Mouse (Mus musculus): ENCODE results near the gene Tgfb1. TPM values are rescaled to one million over a fixed set of nuclear protein-coding genes. Genes with fewer than 3 reads are reported as not detected.

Gene Tgfb1
- polyA plus RNA-seq, 1 experiment from 2014 or later, result 0.78 TPM

- WGBS, result 50% methylated on average over 2 of the region's 2 CpGs
- H3K36me3 ChIP-seq (ENCODE audit: control insufficient read depth, insufficient read depth, low read length), result peaks cover 54% of the 10 kb centered on the region
- H3K27ac ChIP-seq (ENCODE audit: low read depth, low read length), result no peak overlapping the region
- H3K9ac ChIP-seq (ENCODE audit: low read length), result no peak overlapping the region
- H3K4me1 ChIP-seq (ENCODE audit: control insufficient read depth, insufficient read depth, low read length), result no peaks in the 10 kb centered on the region
- ATAC-seq (ENCODE audit: low FRiP score) (peak; percentile 24), DNase-seq (ENCODE audit: low spot score, missing footprints) (no peak)
- no peak overlapping the region for H3K4me3 ChIP-seq (ENCODE audit: low read depth, low read length)
- no peak overlapping the region for H3K4me2 ChIP-seq
- no peaks in the 10 kb centered on the region for H3K9me3 ChIP-seq (ENCODE audit: control insufficient read depth, low read length)
- H3K27me3 ChIP-seq (ENCODE audit: control insufficient read depth, insufficient read depth, low read length), result no peaks in the 10 kb centered on the region
Measured at GRCm38 (mm10) chr7:25729396-25729795, 42.6 kb downstream of the Tgfb1 start.

GRCm38 (mm10) chr7:25729862-25730261, 43.1 kb downstream of the Tgfb1 start:
- Histone ChIP-seq H3K9me3 (ENCODE audit: control insufficient read depth, low read length) (no peaks in the 10 kb centered on the region), H3K27me3 (ENCODE audit: control insufficient read depth, insufficient read depth, low read length) (no peaks in the 10 kb centered on the region), H3K4me1 (ENCODE audit: control insufficient read depth, insufficient read depth, low read length) (no peaks in the 10 kb centered on the region), H3K4me2 (no peak overlapping the region), H3K27ac (ENCODE audit: low read depth, low read length) (no peak overlapping the region), H3K36me3 (ENCODE audit: control insufficient read depth, insufficient read depth, low read length) (peaks cover 53% of the 10 kb centered on the region), H3K4me3 (ENCODE audit: low read depth, low read length) (no peak overlapping the region), H3K9ac (ENCODE audit: low read length) (no peak overlapping the region)
- no peak for ATAC-seq (ENCODE audit: low FRiP score)
- no peak for DNase-seq (ENCODE audit: low spot score, missing footprints)
- WGBS, result 96% methylated on average over 2 of the region's 2 CpGs

- Histone ChIP-seq H3K27ac (ENCODE audit: low read depth, low read length) (no peak overlapping the region), H3K36me3 (ENCODE audit: control insufficient read depth, insufficient read depth, low read length) (peaks cover 45% of the 10 kb centered on the region), H3K4me1 (ENCODE audit: control insufficient read depth, insufficient read depth, low read length) (no peaks in the 10 kb centered on the region), H3K9me3 (ENCODE audit: control insufficient read depth, low read length) (no peaks in the 10 kb centered on the region), H3K27me3 (ENCODE audit: control insufficient read depth, insufficient read depth, low read length) (no peaks in the 10 kb centered on the region), H3K4me2 (no peak overlapping the region), H3K9ac (ENCODE audit: low read length) (no peak overlapping the region), H3K4me3 (ENCODE audit: low read depth, low read length) (no peak overlapping the region)
- DNase-seq (ENCODE audit: low spot score, missing footprints), result no peak
- ATAC-seq (ENCODE audit: low FRiP score), result no peak
- WGBS, result 92% methylated on average over 8 of the region's 8 CpGs
Measured at GRCm38 (mm10) chr7:25731294-25732055, 44.7 kb downstream of the Tgfb1 start.

- H3K27ac ChIP-seq (ENCODE audit: low read depth, low read length), result no peak overlapping the region
- no peaks in the 10 kb centered on the region for H3K4me1 ChIP-seq (ENCODE audit: control insufficient read depth, insufficient read depth, low read length)
- 80% methylated on average over 4 of the region's 4 CpGs for WGBS
- H3K4me3 ChIP-seq (ENCODE audit: low read depth, low read length), result no peak overlapping the region
- ATAC-seq (ENCODE audit: low FRiP score) (no peak), DNase-seq (ENCODE audit: low spot score, missing footprints) (no peak)
- no peaks in the 10 kb centered on the region for H3K9me3 ChIP-seq (ENCODE audit: control insufficient read depth, low read length)
- H3K36me3 ChIP-seq (ENCODE audit: control insufficient read depth, insufficient read depth, low read length), result peaks cover 53% of the 10 kb centered on the region
- H3K27me3 ChIP-seq (ENCODE audit: control insufficient read depth, insufficient read depth, low read length), result no peaks in the 10 kb centered on the region
- no peak overlapping the region for H3K9ac ChIP-seq (ENCODE audit: low read length)
- no peak overlapping the region for H3K4me2 ChIP-seq
Measured at GRCm38 (mm10) chr7:25734991-25735390, 48.2 kb downstream of the Tgfb1 start.

- DNase-seq (ENCODE audit: low spot score, missing footprints), result no peak
- WGBS, result 92% methylated on average over 2 of the region's 2 CpGs
- Histone ChIP-seq H3K4me2 (no peak overlapping the region), H3K36me3 (ENCODE audit: control insufficient read depth, insufficient read depth, low read length) (peaks cover 67% of the 10 kb centered on the region), H3K9me3 (ENCODE audit: control insufficient read depth, low read length) (no peaks in the 10 kb centered on the region), H3K9ac (ENCODE audit: low read length) (no peak overlapping the region), H3K27ac (ENCODE audit: low read depth, low read length) (no peak overlapping the region), H3K4me3 (ENCODE audit: low read depth, low read length) (no peak overlapping the region), H3K27me3 (ENCODE audit: control insufficient read depth, insufficient read depth, low read length) (no peaks in the 10 kb centered on the region), H3K4me1 (ENCODE audit: control insufficient read depth, insufficient read depth, low read length) (no peaks in the 10 kb centered on the region)
- no peak for ATAC-seq (ENCODE audit: low FRiP score)
Measured at GRCm38 (mm10) chr7:25736920-25737319, 50.1 kb downstream of the Tgfb1 start.

- no peak for ATAC-seq (ENCODE audit: low FRiP score)
- no peaks in the 10 kb centered on the region for H3K27me3 ChIP-seq (ENCODE audit: control insufficient read depth, insufficient read depth, low read length)
- no peak overlapping the region for H3K9ac ChIP-seq (ENCODE audit: low read length)
- 90% methylated on average over 3 of the region's 3 CpGs for WGBS
- H3K9me3 ChIP-seq (ENCODE audit: control insufficient read depth, low read length), result no peaks in the 10 kb centered on the region
- no peak overlapping the region for H3K27ac ChIP-seq (ENCODE audit: low read depth, low read length)
- DNase-seq (ENCODE audit: low spot score, missing footprints), result no peak
- H3K36me3 ChIP-seq (ENCODE audit: control insufficient read depth, insufficient read depth, low read length), result peaks cover 64% of the 10 kb centered on the region
- H3K4me1 ChIP-seq (ENCODE audit: control insufficient read depth, insufficient read depth, low read length), result no peaks in the 10 kb centered on the region
- no peak overlapping the region for H3K4me2 ChIP-seq
- H3K4me3 ChIP-seq (ENCODE audit: low read depth, low read length), result no peak overlapping the region
Measured at GRCm38 (mm10) chr7:25738277-25738676, 51.5 kb downstream of the Tgfb1 start.

GRCm38 (mm10) chr7:25746844-25747243, 60.0 kb downstream of the Tgfb1 start:
- Histone ChIP-seq H3K9me3 (ENCODE audit: control insufficient read depth, low read length) (no peaks in the 10 kb centered on the region), H3K27ac (ENCODE audit: low read depth, low read length) (no peak overlapping the region), H3K4me1 (ENCODE audit: control insufficient read depth, insufficient read depth, low read length) (no peaks in the 10 kb centered on the region), H3K36me3 (ENCODE audit: control insufficient read depth, insufficient read depth, low read length) (peaks cover 53% of the 10 kb centered on the region), H3K4me2 (no peak overlapping the region), H3K4me3 (ENCODE audit: low read depth, low read length) (no peak overlapping the region), H3K27me3 (ENCODE audit: control insufficient read depth, insufficient read depth, low read length) (no peaks in the 10 kb centered on the region), H3K9ac (ENCODE audit: low read length) (no peak overlapping the region)
- no peak for ATAC-seq (ENCODE audit: low FRiP score)
- WGBS, result 91% methylated on average over 3 of the region's 3 CpGs
- DNase-seq (ENCODE audit: low spot score, missing footprints), result peak; percentile 49

- DNase-seq (ENCODE audit: low spot score, missing footprints) (no peak), ATAC-seq (ENCODE audit: low FRiP score) (no peak)
- Histone ChIP-seq H3K9ac (ENCODE audit: low read length) (peak overlapping the region; percentile 99), H3K4me1 (ENCODE audit: control insufficient read depth, insufficient read depth, low read length) (peaks cover 12% of the 10 kb centered on the region), H3K4me3 (ENCODE audit: low read depth, low read length) (peak overlapping the region; percentile 98), H3K27me3 (ENCODE audit: control insufficient read depth, insufficient read depth, low read length) (no peaks in the 10 kb centered on the region), H3K36me3 (ENCODE audit: control insufficient read depth, insufficient read depth, low read length) (peaks cover 18% of the 10 kb centered on the region), H3K4me2 (peak overlapping the region; percentile 95), H3K27ac (ENCODE audit: low read depth, low read length) (no peak overlapping the region), H3K9me3 (ENCODE audit: control insufficient read depth, low read length) (no peaks in the 10 kb centered on the region)
Measured at GRCm38 (mm10) chr7:25753076-25753475, 66.3 kb downstream of the Tgfb1 start.

GRCm38 (mm10) chr7:25753643-25754438, 67.0 kb downstream of the Tgfb1 start:
- ATAC-seq (ENCODE audit: low FRiP score), result peak; percentile 36

More at GRCm38 (mm10) chr7:25753643-25754438, 67.0 kb downstream of the Tgfb1 start:
- Histone ChIP-seq H3K4me3 (ENCODE audit: low read depth, low read length) (peak overlapping the region; percentile 98), H3K4me2 (peak overlapping the region; percentile 95), H3K27ac (ENCODE audit: low read depth, low read length) (peak overlapping the region; percentile 88), H3K4me1 (ENCODE audit: control insufficient read depth, insufficient read depth, low read length) (peaks cover 12% of the 10 kb centered on the region), H3K9me3 (ENCODE audit: control insufficient read depth, low read length) (no peaks in the 10 kb centered on the region), H3K36me3 (ENCODE audit: control insufficient read depth, insufficient read depth, low read length) (peaks cover 11% of the 10 kb centered on the region), H3K27me3 (ENCODE audit: control insufficient read depth, insufficient read depth, low read length) (no peaks in the 10 kb centered on the region), H3K9ac (ENCODE audit: low read length) (peak overlapping the region; percentile 99)
- 1% methylated on average over 43 of the region's 46 CpGs for WGBS
- DNase-seq (ENCODE audit: low spot score, missing footprints), result peak; percentile 90

All from midbrain, embryonic 11.5 days (tissue).